Mouse (Mus musculus) liver, embryonic 12.5 days (tissue): ENCODE data around the gene Vmn2r116. TPM values are rescaled to one million over a fixed set of nuclear protein-coding genes. Genes with fewer than 3 reads are reported as not detected.
"Not testable (repeated sequence)": the region's sequence is repeated elsewhere in the genome, so short reads cannot be mapped to it uniquely, and the experiment has no call there.

Experiments
- ATAC-seq: fragments of 200-750 bp; cut with Nextera tagmentation; 2 replicates; pipeline ENCODE4 v1.8.0; 2017; ENCODE audit warnings: moderate number of reproducible peaks, mild to moderate bottlenecking, moderate library complexity
- H3K27ac ChIP-seq: fragments of 300-500 bp; sonication (generic); 2 replicates; pipeline ENCODE4 v1.5.1; 2016; ENCODE audit warnings: mild to moderate bottlenecking
- H3K27me3 ChIP-seq: fragments of 300-500 bp; sonication (generic); replicated peaks from 2 replicates; pipeline ENCODE4 v1.6.1; 2016; ENCODE audit warnings: mild to moderate bottlenecking, moderate library complexity
- H3K36me3 ChIP-seq: fragments of 300-500 bp; sonication (generic); 2 replicates; pipeline ENCODE4 v1.6.1; 2016; ENCODE audit warnings: mild to moderate bottlenecking, moderate library complexity
- H3K4me1 ChIP-seq: fragments of 300-500 bp; sonication (generic); 2 replicates; pipeline ENCODE4 v1.6.1; 2016
- H3K4me2 ChIP-seq: fragments of 300-500 bp; sonication (generic); 2 replicates; pipeline ENCODE4 v1.6.1; 2016; ENCODE audit warnings: mild to moderate bottlenecking, moderate library complexity
- H3K4me3 ChIP-seq: fragments of 300-500 bp; sonication (generic); 2 replicates; pipeline ENCODE4 v1.5.1; 2016; ENCODE audit warnings: mild to moderate bottlenecking, moderate library complexity
- H3K9ac ChIP-seq: fragments of 300-500 bp; sonication (generic); 2 replicates; pipeline ENCODE4 v1.6.1; 2016; ENCODE audit warnings: mild to moderate bottlenecking, moderate library complexity
- H3K9me3 ChIP-seq: fragments of 300-500 bp; sonication (generic); replicated peaks from 2 replicates; pipeline ENCODE4 v1.6.1; 2016; ENCODE audit warnings: mild to moderate bottlenecking, moderate library complexity
- WGBS: fragments of 180-500 bp; shearing (Covaris S2); methylation state at CpG from one replicate; pipeline ENCODE4 v1.1.7; 2016; ENCODE audit not compliant: insufficient replicate concordance; 5-methylcytosine and 5-hydroxymethylcytosine counted together
- polyA plus RNA-seq: library from polyadenylated mRNA; unstranded; fragments of >200 nt; fragmentation: Nextera tagmentation; extraction: Ambion mirVana; gene quantifications from 2 replicates; pipeline ENCODE4 v1.2.1, GENCODE M21; 2016

Gene Vmn2r116
- polyA plus RNA-seq: not detected in 2 replicates

DNA sequence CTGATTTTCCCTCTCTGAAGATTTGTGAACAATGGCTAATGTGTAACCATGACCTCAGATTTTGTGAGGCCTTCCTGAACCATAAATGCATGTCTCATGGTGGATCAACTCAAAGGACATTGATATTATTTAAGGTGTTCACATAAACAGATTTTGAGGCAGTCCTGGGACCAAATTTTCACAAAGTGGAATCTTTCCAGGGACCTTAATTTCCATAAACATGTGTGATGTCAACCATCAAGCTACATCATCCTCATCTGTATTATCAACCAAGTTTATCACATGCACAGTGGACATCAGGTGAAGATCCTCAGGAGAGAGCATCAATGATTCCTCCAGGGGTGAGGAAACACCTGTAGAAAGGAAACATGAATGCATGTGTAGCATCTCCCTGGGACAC is at the start of gene Vmn2r116:
TSS of gene Vmn2r116 (plus strand) at position 301 of the 400 bp plus-strand sequence.
- not testable (repeated sequence) for H3K36me3 ChIP-seq, H3K4me1 ChIP-seq, H3K9ac ChIP-seq, ATAC-seq, H3K4me3 ChIP-seq, H3K27me3 ChIP-seq, H3K27ac ChIP-seq, H3K4me2 ChIP-seq, H3K9me3 ChIP-seq

DNA sequence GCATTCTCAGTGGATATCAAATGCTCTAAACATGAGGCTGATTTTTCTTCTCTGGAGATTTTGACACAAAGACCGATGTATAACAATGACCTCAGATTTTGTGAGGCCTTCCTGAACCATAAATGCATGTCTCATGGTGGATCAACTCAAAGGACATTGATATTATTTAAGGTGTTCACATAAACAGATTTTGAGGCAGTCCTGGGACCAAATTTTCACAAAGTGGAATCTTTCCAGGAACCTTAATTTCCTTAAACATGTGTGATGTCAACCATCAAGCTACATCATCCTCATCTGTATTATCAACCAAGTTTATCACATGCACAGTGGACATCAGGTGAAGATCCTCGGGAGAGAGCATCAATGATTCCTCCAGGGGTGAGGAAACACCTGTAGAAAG is 41.0 kb upstream of the Vmn2r116 start, which contains the start of gene Vmn2r115:
TSS of gene Vmn2r115 (plus strand) at position 301 of the 400 bp plus-strand sequence.
- ATAC-seq, H3K4me3 ChIP-seq, H3K4me2 ChIP-seq, H3K4me1 ChIP-seq, H3K9me3 ChIP-seq, H3K27me3 ChIP-seq, H3K27ac ChIP-seq, H3K9ac ChIP-seq, H3K36me3 ChIP-seq: not testable (repeated sequence)
- 35% methylated on average over 2 of the region's 2 CpGs for WGBS

GRCm38 (mm10) chr17:23351644-23352043 is 32.8 kb upstream of the Vmn2r116 start:
- Histone ChIP-seq H3K4me2 (no peak overlapping the region), H3K9me3 (no peaks in the 10 kb centered on the region), H3K36me3 (no peaks in the 10 kb centered on the region), H3K4me1 (no peaks in the 10 kb centered on the region), H3K27me3 (no peaks in the 10 kb centered on the region), H3K9ac (no peak overlapping the region), H3K27ac (no peak overlapping the region), H3K4me3 (no peak overlapping the region)
- no peak for ATAC-seq
- 60% methylated on average over 1 of the region's 1 CpGs for WGBS

DNA sequence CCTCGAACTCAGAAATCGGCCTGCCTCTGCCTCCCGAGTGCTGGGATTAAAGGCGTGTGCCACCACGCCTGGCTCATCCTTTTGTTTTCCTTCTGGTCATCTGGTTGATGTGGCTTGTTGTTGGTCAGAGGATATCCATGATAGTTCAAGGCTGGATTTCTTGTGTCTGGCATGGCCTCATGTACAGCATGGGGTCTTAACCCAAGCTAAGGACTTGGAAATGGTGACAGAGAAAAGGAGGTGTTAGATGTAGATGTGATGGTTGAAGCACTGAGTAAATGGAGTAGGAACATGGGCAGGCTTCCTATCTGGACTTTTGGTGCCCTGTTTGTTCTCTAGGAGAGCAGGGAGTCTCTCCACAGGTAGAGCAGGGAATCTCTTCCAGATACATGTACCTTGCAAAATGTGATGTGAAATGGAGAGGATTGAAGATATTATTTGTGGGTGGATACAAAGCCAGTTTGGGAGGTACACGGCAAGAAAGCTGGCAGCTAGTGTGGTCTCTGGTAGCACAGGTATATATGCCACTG is 48.8 kb downstream of the Vmn2r116 start:
- Histone ChIP-seq H3K4me1 (no peaks in the 10 kb centered on the region), H3K9ac (no peak overlapping the region), H3K4me2 (no peak overlapping the region), H3K27me3 (no peaks in the 10 kb centered on the region), H3K36me3 (no peaks in the 10 kb centered on the region), H3K27ac (no peak overlapping the region), H3K9me3 (peaks cover 6% of the 10 kb centered on the region), H3K4me3 (no peak overlapping the region)
- WGBS: 54% methylated on average over 6 of the region's 6 CpGs
- peak; percentile 24; the same call in 1 of the 2 replicates for ATAC-seq

Other genes with a start within 250 kb of the Vmn2r116 start
- 2.5 and 2.8 TPM in 2 replicates for gene Zfp40, start 191.4 kb upstream of the Vmn2r116 start, polyA plus RNA-seq
- not detected in 2 replicates for gene Vmn2r114, start 72.1 kb upstream of the Vmn2r116 start, polyA plus RNA-seq
- not detected in 2 replicates for gene Vmn2r115, start 40.9 kb upstream of the Vmn2r116 start, polyA plus RNA-seq
- not detected in 2 replicates for gene Vmn2r117, start 95.1 kb downstream of the Vmn2r116 start, polyA plus RNA-seq
- gene Zfp213, start 179.6 kb downstream of the Vmn2r116 start, polyA plus RNA-seq: 8.3 and 9.1 TPM in 2 replicates
- gene Zfp13, start 214.9 kb downstream of the Vmn2r116 start, polyA plus RNA-seq: 2.8 and 2.9 TPM in 2 replicates
- gene Zscan10, start 216.3 kb downstream of the Vmn2r116 start, polyA plus RNA-seq: not detected in 2 replicates